Mouse (Mus musculus) heart, embryonic 15.5 days (tissue): ENCODE measurements around the gene Hoxc12. TPM values are rescaled to one million over a fixed set of nuclear protein-coding genes. Genes with fewer than 3 reads are reported as not detected.

ENCODE experiments used
- ATAC-seq: fragments of 200-750 bp; cut with Nextera tagmentation; replicated peaks from 2 replicates; pipeline ENCODE4 v1.8.0; 2017; ENCODE audit warnings: low read depth, moderate TSS enrichment; ENCODE audit not compliant: insufficient number of reproducible peaks, insufficient read depth, low FRiP score
- H3K27ac ChIP-seq: fragments of 300-500 bp; sonication (generic); 2 replicates; pipeline ENCODE4 v1.5.1; 2015; ENCODE audit warnings: mild to moderate bottlenecking, inconsistent platforms
- H3K27me3 ChIP-seq: fragments of 300-500 bp; sonication (generic); 2 replicates; pipeline ENCODE4 v1.6.1; 2015; ENCODE audit warnings: inconsistent platforms
- H3K36me3 ChIP-seq: fragments of 300-500 bp; sonication (generic); 2 replicates; pipeline ENCODE4 v1.6.1; 2015; ENCODE audit warnings: mild to moderate bottlenecking, inconsistent platforms
- H3K4me1 ChIP-seq: fragments of 300-500 bp; sonication (generic); replicated peaks from 2 replicates; pipeline ENCODE4 v1.6.1; 2015; ENCODE audit warnings: inconsistent platforms
- H3K4me2 ChIP-seq: fragments of 300-500 bp; sonication (generic); 2 replicates; pipeline ENCODE4 v1.6.1; 2015; ENCODE audit warnings: inconsistent platforms, mild to moderate bottlenecking, moderate library complexity
- H3K4me3 ChIP-seq: fragments of 300-500 bp; sonication (generic); 2 replicates; pipeline ENCODE4 v1.5.1; 2015; ENCODE audit warnings: mild to moderate bottlenecking, inconsistent platforms
- H3K9ac ChIP-seq: fragments of 300-500 bp; sonication (generic); 2 replicates; pipeline ENCODE4 v1.6.1; 2015; ENCODE audit warnings: mild to moderate bottlenecking, inconsistent platforms
- H3K9me3 ChIP-seq: fragments of 300-500 bp; sonication (generic); replicated peaks from 2 replicates; pipeline ENCODE4 v1.6.1; 2016; ENCODE audit warnings: inconsistent platforms
- WGBS: fragments of 180-500 bp; shearing (Covaris S2); methylation state at CpG from one replicate; pipeline ENCODE4 v1.1.7; 2015; ENCODE audit warnings: mixed read lengths; 5-methylcytosine and 5-hydroxymethylcytosine counted together
- polyA plus RNA-seq: library from polyadenylated mRNA; unstranded; fragments of >200 nt; fragmentation: Nextera tagmentation; extraction: Ambion mirVana; gene quantifications from 2 replicates; pipeline ENCODE4 v1.2.1, GENCODE M21; 2015

The Hoxc12 gene
- polyA plus RNA-seq, 1 experiment from 2014 or later = not detected

- ATAC-seq = 0 out of 2 replicates have a peak, but pooled peaks have one; percentile 22
- peak overlapping the region; percentile 26 for H3K4me3 ChIP-seq
- no peaks in the 10 kb centered on the region for H3K9me3 ChIP-seq
- H3K9ac ChIP-seq = no peak overlapping the region
- H3K27me3 ChIP-seq = peaks cover 99% of the 10 kb centered on the region
- 0% methylated on average over 20 of the region's 20 CpGs for WGBS
- no peak overlapping the region for H3K27ac ChIP-seq
- peak overlapping the region; percentile 47 for H3K4me2 ChIP-seq
- no peaks in the 10 kb centered on the region for H3K36me3 ChIP-seq
- peaks cover 15% of the 10 kb centered on the region for H3K4me1 ChIP-seq
Observed at GRCm38 (mm10) chr15:102920619-102921018, 15.9 kb upstream of the Hoxc12 start.

GRCm38 (mm10) chr15:102921053-102922011 is 15.2 kb upstream of the Hoxc12 start, which contains the start of gene Hoxc13:
Gene Hoxc13 (plus strand): TSS chr15:102921103.
- H3K4me2 ChIP-seq = peak within 1 kb of the TSS; percentile 47
- H3K9ac ChIP-seq = no peak within 1 kb of the TSS
- ATAC-seq = peak; percentile 22; the same call in 1 of the 2 replicates
- no peaks in the 10 kb centered on the region for H3K36me3 ChIP-seq
- H3K4me1 ChIP-seq = peaks cover 15% of the 10 kb centered on the region
- no peaks in the 10 kb centered on the region for H3K9me3 ChIP-seq
- 2% methylated on average over 82 of the region's 88 CpGs for WGBS
- peak within 1 kb of the TSS; percentile 29 for H3K4me3 ChIP-seq
- peaks cover 99% of the 10 kb centered on the region for H3K27me3 ChIP-seq
- H3K27ac ChIP-seq = no peak within 1 kb of the TSS

GRCm38 (mm10) chr15:102922012-102922362 is 14.6 kb upstream of the Hoxc12 start:
- Histone ChIP-seq H3K27ac (no peak overlapping the region), H3K36me3 (no peaks in the 10 kb centered on the region), H3K4me3 (peak overlapping the region; percentile 29; the same call in 1 of the 2 replicates), H3K9ac (no peak overlapping the region), H3K9me3 (no peaks in the 10 kb centered on the region), H3K4me1 (peaks cover 15% of the 10 kb centered on the region), H3K4me2 (no peak overlapping the region), H3K27me3 (peaks cover 99% of the 10 kb centered on the region)
- ATAC-seq = 0 out of 2 replicates have a peak, but pooled peaks have one; percentile 31
- WGBS = 2% methylated on average over 24 of the region's 24 CpGs

GRCm38 (mm10) chr15:102922636-102923500 is 13.7 kb upstream of the Hoxc12 start:
- WGBS = 9% methylated on average over 6 of the region's 6 CpGs

GRCm38 (mm10) chr15:102927032-102927645 is 9.4 kb upstream of the Hoxc12 start:
- no peaks in the 10 kb centered on the region for H3K4me1 ChIP-seq
- no peak for ATAC-seq
- no peak overlapping the region for H3K9ac ChIP-seq
- no peak overlapping the region for H3K4me2 ChIP-seq
- no peak overlapping the region for H3K4me3 ChIP-seq
- H3K27me3 ChIP-seq = peaks cover 99% of the 10 kb centered on the region
- 2% methylated on average over 40 of the region's 40 CpGs for WGBS
- no peaks in the 10 kb centered on the region for H3K9me3 ChIP-seq
- no peaks in the 10 kb centered on the region for H3K36me3 ChIP-seq
- H3K27ac ChIP-seq = no peak overlapping the region

More at GRCm38 (mm10) chr15:102922636-102923500, 13.7 kb upstream of the Hoxc12 start:
- no peak overlapping the region for H3K27ac ChIP-seq
- H3K4me3 ChIP-seq = no peak overlapping the region
- no peak for ATAC-seq
- no peaks in the 10 kb centered on the region for H3K9me3 ChIP-seq
- peaks cover 15% of the 10 kb centered on the region for H3K4me1 ChIP-seq
- H3K9ac ChIP-seq = no peak overlapping the region
- H3K36me3 ChIP-seq = no peaks in the 10 kb centered on the region
- peaks cover 99% of the 10 kb centered on the region for H3K27me3 ChIP-seq
- H3K4me2 ChIP-seq = no peak overlapping the region

GRCm38 (mm10) chr15:102931706-102932358 is 4.7 kb upstream of the Hoxc12 start:
- Histone ChIP-seq H3K4me1 (peaks cover 7% of the 10 kb centered on the region; the same call in 1 of the 2 replicates), H3K27me3 (peaks cover 100% of the 10 kb centered on the region), H3K4me3 (no peak overlapping the region), H3K9ac (no peak overlapping the region), H3K4me2 (no peak overlapping the region), H3K36me3 (no peaks in the 10 kb centered on the region), H3K27ac (no peak overlapping the region), H3K9me3 (no peaks in the 10 kb centered on the region)
- WGBS = 1% methylated on average over 23 of the region's 23 CpGs
- no peak for ATAC-seq

- WGBS = 6% methylated on average over 12 of the region's 12 CpGs
- peaks cover 10% of the 10 kb centered on the region; the same call in 1 of the 2 replicates for H3K4me1 ChIP-seq
- H3K4me2 ChIP-seq = no peak overlapping the region
- H3K36me3 ChIP-seq = no peaks in the 10 kb centered on the region
- H3K4me3 ChIP-seq = no peak overlapping the region
- H3K9ac ChIP-seq = no peak overlapping the region
- no peaks in the 10 kb centered on the region for H3K9me3 ChIP-seq
- no peak overlapping the region for H3K27ac ChIP-seq
- ATAC-seq = no peak
- H3K27me3 ChIP-seq = peaks cover 100% of the 10 kb centered on the region
Observed at GRCm38 (mm10) chr15:102934438-102934837, 2.1 kb upstream of the Hoxc12 start.

- 0 out of 2 replicates have a peak overlapping the region, but pooled peaks have one; percentile 12 for H3K4me3 ChIP-seq
- peaks cover 10% of the 10 kb centered on the region; the same call in 1 of the 2 replicates for H3K4me1 ChIP-seq
- under 1% methylated on average over 27 of the region's 27 CpGs for WGBS
- ATAC-seq = no peak
- no peak overlapping the region for H3K9ac ChIP-seq
- no peak overlapping the region for H3K27ac ChIP-seq
- H3K4me2 ChIP-seq = peak overlapping the region; percentile 27; the same call in 1 of the 2 replicates
- no peaks in the 10 kb centered on the region for H3K9me3 ChIP-seq
- H3K36me3 ChIP-seq = no peaks in the 10 kb centered on the region
- peaks cover 100% of the 10 kb centered on the region for H3K27me3 ChIP-seq
Observed at GRCm38 (mm10) chr15:102934897-102935296, 1.7 kb upstream of the Hoxc12 start.

GRCm38 (mm10) chr15:102937036-102937666 is 594 bp downstream of the Hoxc12 start:
- no peak overlapping the region for H3K9ac ChIP-seq
- H3K27ac ChIP-seq = no peak overlapping the region
- H3K4me2 ChIP-seq = no peak overlapping the region
- no peak for ATAC-seq
- H3K9me3 ChIP-seq = no peaks in the 10 kb centered on the region
- peaks cover 10% of the 10 kb centered on the region; the same call in 1 of the 2 replicates for H3K4me1 ChIP-seq
- peaks cover 100% of the 10 kb centered on the region for H3K27me3 ChIP-seq
- WGBS = 2% methylated on average over 50 of the region's 50 CpGs
- H3K36me3 ChIP-seq = no peaks in the 10 kb centered on the region
- 0 out of 2 replicates have a peak overlapping the region, but pooled peaks have one; percentile 10 for H3K4me3 ChIP-seq
